Comparison of ENCODE assay signal across 23 mouse cellular contexts in genomic region chr2:44763898-44764297, GRCm38 (mm10).
DNase-seq lines count a peak whose midpoint lies in the region; ATAC-seq lines count a peak whose summit lies in the region.
"Had no signal": no experiment of that assay in that cellular context is flagged by ENCODE, and none has a peak within 500 bp of the region (broad histone marks: within the 10 kb centered on the region; RNA-seq: fewer than 3 reads in every experiment).

No protein-coding gene starts in this region.

- H3K4me2 ChIP-seq in forebrain, embryonic 15.5 days (replicated peaks) = no peak overlapping the region

- H3K9me3 ChIP-seq in forebrain, embryonic 15.5 days = no peaks in the 10 kb centered on the region
- H3K9me3 ChIP-seq: G1E had no signal

- ATAC-seq in common myeloid progenitor, adult 5-6 weeks (replicated peaks; ENCODE audit: low read depth, poor library complexity, severe bottlenecking) = 0 out of 2 replicates have a peak, but pooled peaks have one; percentile 18
- ATAC-seq in granulocyte monocyte progenitor cell, adult 5-6 weeks (replicated peaks; ENCODE audit: poor library complexity, severe bottlenecking) = peak; percentile 65
- peak; percentile 31; the same call in 1 of the 2 replicates for ATAC-seq in megakaryocyte progenitor cell, adult 5-6 weeks (replicated peaks; ENCODE audit: poor library complexity)
- ATAC-seq in forebrain, embryonic 15.5 days (replicated peaks) = no peak
- ATAC-seq in erythroblast, adult 5-6 weeks (replicated peaks; ENCODE audit: low FRiP score, poor library complexity, severe bottlenecking) = no peak
- ATAC-seq: activated CD4-positive, CD25-positive, alpha-beta regulatory T cell, adult 4 months; CD4-positive, CD25-positive, alpha-beta regulatory T cell, adult 4 months; Patski had no signal

- H3K9ac ChIP-seq in forebrain, embryonic 15.5 days (replicated peaks) = no peak overlapping the region

- no peak overlapping the region for H3K4me3 ChIP-seq in forebrain, embryonic 15.5 days

- DNase-seq in 416B (ENCODE audit: low read depth) = peak; percentile 70
- DNase-seq in left cerebral cortex, adult 11 months (ENCODE audit: low spot score) = no peak
- no peak for DNase-seq in kidney, postnatal 36 days
- DNase-seq: adrenal gland, adult 2 months; adrenal gland, adult 8-10 months; adrenal gland, postnatal 10 days; adrenal gland, postnatal 14 days; adrenal gland, postnatal 25 days; adrenal gland, postnatal 36 days; B cell, adult 2 months; cerebellum, adult 11 months; cerebellum, adult 11-12 months; cerebellum, adult 18-20 months had no signal

- H3K27me3 ChIP-seq in forebrain, embryonic 15.5 days = no peaks in the 10 kb centered on the region
- H3K27me3 ChIP-seq: CH12.LX, Patski had no signal

- H3K27ac ChIP-seq in forebrain, embryonic 15.5 days (replicated peaks) = no peak overlapping the region

- no peaks in the 10 kb centered on the region for H3K36me3 ChIP-seq in forebrain, embryonic 15.5 days
- H3K36me3 ChIP-seq: G1E had no signal

- 81% methylated on average over 1 of the region's 1 CpGs for WGBS in forebrain, embryonic 15.5 days

- H3K4me1 ChIP-seq in forebrain, embryonic 15.5 days = no peaks in the 10 kb centered on the region

Comparison
In these comparisons a context has a peak if more than half of its experiments do, and no peak if none do; other contexts are left out.
1. ATAC-seq: peak in common myeloid progenitor, adult 5-6 weeks (single experiment), granulocyte monocyte progenitor cell, adult 5-6 weeks (single experiment) and megakaryocyte progenitor cell, adult 5-6 weeks (single experiment); none in forebrain, embryonic 15.5 days (single experiment) and erythroblast, adult 5-6 weeks (single experiment).